Mouse (Mus musculus) heart, postnatal 0 days (tissue): ENCODE measurements around the gene Pde6b.

Experiments used
- CTCF ChIP-seq: IDR thresholded peaks from 2 replicates; pipeline ENCODE4 v1.5.1; 2016; ENCODE audit warnings: antibody characterized with exemption, control low read depth, low read depth
- EP300 ChIP-seq: IDR thresholded peaks from 2 replicates; pipeline ENCODE4 v1.6.1; 2016; ENCODE audit warnings: antibody characterized with exemption, low read depth

GRCm38 (mm10) chr5:108403453-108403852 lies 15.3 kb downstream of the Pde6b start:
- TF ChIP-seq CTCF, result no peak
- TF ChIP-seq EP300, result no peak
